23 mouse cellular contexts compared by ENCODE assay signal in genomic region chr2:141913894-141914293, GRCm38 (mm10).
DNase-seq lines count a peak whose midpoint lies in the region; ATAC-seq and TF ChIP-seq lines count a peak whose summit lies in the region.
"Had no signal": no experiment of that assay in that cellular context is flagged by ENCODE, and none has a peak within 500 bp of the region (broad histone marks: within the 10 kb centered on the region; RNA-seq: fewer than 3 reads in every experiment).

No protein-coding gene starts in this region.

- ATAC-seq in hindbrain, embryonic 13.5 days (ENCODE audit: low FRiP score), result peak; percentile 57; the same call in 1 of the 2 replicates
- ATAC-seq in hindbrain, embryonic 12.5 days (ENCODE audit: low FRiP score), result no peak
- ATAC-seq in midbrain, postnatal 0 days (ENCODE audit: low FRiP score), result no peak
- no peak for ATAC-seq in midbrain, embryonic 16.5 days
- peak; percentile 52; the same call in 1 of the 2 replicates for ATAC-seq in hindbrain, embryonic 16.5 days
- ATAC-seq: CD4-positive, CD25-positive, alpha-beta regulatory T cell, adult 4 months; intestine, postnatal 0 days had no signal

- H3K27me3 ChIP-seq in hindbrain, embryonic 13.5 days, result no peaks in the 10 kb centered on the region
- no peaks in the 10 kb centered on the region for H3K27me3 ChIP-seq in hindbrain, embryonic 12.5 days
- H3K27me3 ChIP-seq in midbrain, postnatal 0 days (ENCODE audit: insufficient read depth, low read length), result no peaks in the 10 kb centered on the region
- H3K27me3 ChIP-seq in midbrain, embryonic 16.5 days (ENCODE audit: control insufficient read depth, insufficient read depth, low read depth, low read length), result no peaks in the 10 kb centered on the region
- no peaks in the 10 kb centered on the region for H3K27me3 ChIP-seq in hindbrain, embryonic 16.5 days (replicated peaks; ENCODE audit: control insufficient read depth, insufficient read depth, low read length)
- H3K27me3 ChIP-seq in cerebellum, adult 2 months (ENCODE audit: control insufficient read depth, insufficient read depth, low read length), result no peaks in the 10 kb centered on the region
- H3K27me3 ChIP-seq: embryonic facial prominence, embryonic 13.5 days; heart, embryonic 15.5 days; liver, embryonic 15.5 days had no signal

- no peaks in the 10 kb centered on the region for H3K36me3 ChIP-seq in hindbrain, embryonic 13.5 days
- no peaks in the 10 kb centered on the region for H3K36me3 ChIP-seq in hindbrain, embryonic 12.5 days
- no peaks in the 10 kb centered on the region for H3K36me3 ChIP-seq in midbrain, postnatal 0 days (ENCODE audit: insufficient read depth, low read length)
- H3K36me3 ChIP-seq in midbrain, embryonic 16.5 days (ENCODE audit: control insufficient read depth, insufficient read depth, low read length), result no peaks in the 10 kb centered on the region
- H3K36me3 ChIP-seq in hindbrain, embryonic 16.5 days (ENCODE audit: control insufficient read depth, insufficient read depth, low read length), result no peaks in the 10 kb centered on the region
- H3K36me3 ChIP-seq: embryonic facial prominence, embryonic 13.5 days; heart, embryonic 10.5 days; heart, embryonic 15.5 days; liver, embryonic 15.5 days had no signal

- peaks cover 13% of the 10 kb centered on the region; the same call in 1 of the 2 replicates for H3K4me1 ChIP-seq in hindbrain, embryonic 13.5 days (replicated peaks)
- H3K4me1 ChIP-seq in hindbrain, embryonic 12.5 days, result no peaks in the 10 kb centered on the region
- no peaks in the 10 kb centered on the region for H3K4me1 ChIP-seq in midbrain, postnatal 0 days (ENCODE audit: insufficient read depth, low read length)
- H3K4me1 ChIP-seq in midbrain, embryonic 16.5 days (ENCODE audit: control insufficient read depth, insufficient read depth, low read length), result peaks cover 5% of the 10 kb centered on the region; the same call in 1 of the 2 replicates
- H3K4me1 ChIP-seq in hindbrain, embryonic 16.5 days (ENCODE audit: control insufficient read depth, insufficient read depth, low read depth, low read length), result no peaks in the 10 kb centered on the region
- no peaks in the 10 kb centered on the region for H3K4me1 ChIP-seq in cerebellum, adult 2 months (ENCODE audit: control insufficient read depth, insufficient read depth, low read length)
- H3K4me1 ChIP-seq: heart, embryonic 10.5 days; heart, embryonic 15.5 days; liver, embryonic 15.5 days had no signal

- peak overlapping the region; percentile 52; the same call in 1 of the 2 replicates for H3K27ac ChIP-seq in hindbrain, embryonic 13.5 days
- no peak overlapping the region for H3K27ac ChIP-seq in hindbrain, embryonic 12.5 days
- H3K27ac ChIP-seq in midbrain, postnatal 0 days (ENCODE audit: low read depth, low read length), result no peak overlapping the region
- no peak overlapping the region for H3K27ac ChIP-seq in midbrain, embryonic 16.5 days (ENCODE audit: low read length)
- H3K27ac ChIP-seq in hindbrain, embryonic 16.5 days (ENCODE audit: low read depth, low read length), result no peak overlapping the region
- no peak overlapping the region for H3K27ac ChIP-seq in cerebellum, adult 2 months (ENCODE audit: insufficient read depth, low read length)
- H3K27ac ChIP-seq: embryonic facial prominence, embryonic 13.5 days; heart, embryonic 10.5 days; heart, embryonic 15.5 days; liver, embryonic 15.5 days had no signal

- peak; percentile 2 for DNase-seq in midbrain, postnatal 0 days (ENCODE audit: low spot score)
- no peak for DNase-seq in cerebellum, adult 2 months
- no peak for DNase-seq in left cerebral cortex, postnatal 36 days (ENCODE audit: low spot score in 2 of 2)
- DNase-seq: adrenal gland, postnatal 14 days; cerebellum, adult 11-12 months; gastrocnemius, postnatal 14 days; kidney, adult 9 months; kidney, postnatal 10 days; layer of hippocampus, postnatal 36 days; lung, embryonic 14.5 days; lung, postnatal 14 days; thymus, adult 2 months; thymus, postnatal 4 days had no signal

- intact Hi-C loops in left cerebral cortex, postnatal 36 days (cut with DNase I), result no loop called here

- TF ChIP-seq CTCF in midbrain, postnatal 0 days (IDR thresholded peaks at IDR 0.05), result no peak
- TF ChIP-seq CTCF in cerebellum, adult 2 months (IDR thresholded peaks at IDR 0.05; ENCODE audit: borderline replicate concordance, insufficient read depth, low read depth, low read length), result no peak

- TF ChIP-seq POLR2A in cerebellum, adult 2 months (IDR thresholded peaks at IDR 0.05; ENCODE audit: borderline replicate concordance, insufficient read depth, low read length), result no peak

- no peak overlapping the region for H3K9ac ChIP-seq in hindbrain, embryonic 13.5 days
- no peak overlapping the region for H3K9ac ChIP-seq in hindbrain, embryonic 12.5 days
- no peak overlapping the region for H3K9ac ChIP-seq in midbrain, postnatal 0 days (replicated peaks; ENCODE audit: low read length, poor library complexity, severe bottlenecking)
- H3K9ac ChIP-seq in midbrain, embryonic 16.5 days (ENCODE audit: low read depth, low read length), result no peak overlapping the region
- no peak overlapping the region for H3K9ac ChIP-seq in hindbrain, embryonic 16.5 days (ENCODE audit: low read depth, low read length)
- H3K9ac ChIP-seq: embryonic facial prominence, embryonic 13.5 days; heart, embryonic 15.5 days; liver, embryonic 15.5 days; lung, embryonic 14.5 days had no signal

- 57% methylated on average over 6 of the region's 6 CpGs for WGBS in hindbrain, embryonic 13.5 days
- 76% methylated on average over 6 of the region's 6 CpGs for WGBS in hindbrain, embryonic 12.5 days
- WGBS in midbrain, postnatal 0 days, result 48% methylated on average over 6 of the region's 6 CpGs
- 41% methylated on average over 6 of the region's 6 CpGs for WGBS in midbrain, embryonic 16.5 days
- 50% methylated on average over 6 of the region's 6 CpGs for WGBS in hindbrain, embryonic 16.5 days
- WGBS in cerebellum, adult 2 months, result 71% methylated on average over 6 of the region's 6 CpGs

- H3K4me3 ChIP-seq in hindbrain, embryonic 13.5 days, result no peak overlapping the region
- no peak overlapping the region for H3K4me3 ChIP-seq in hindbrain, embryonic 12.5 days
- H3K4me3 ChIP-seq in midbrain, postnatal 0 days (ENCODE audit: low read depth, low read length), result no peak overlapping the region
- no peak overlapping the region for H3K4me3 ChIP-seq in midbrain, embryonic 16.5 days (ENCODE audit: low read depth, low read length)
- H3K4me3 ChIP-seq in hindbrain, embryonic 16.5 days (ENCODE audit: low read length), result no peak overlapping the region
- no peak overlapping the region for H3K4me3 ChIP-seq in cerebellum, adult 2 months (replicated peaks; ENCODE audit: insufficient read depth, low read depth, low read length)
- H3K4me3 ChIP-seq: embryonic facial prominence, embryonic 13.5 days; heart, embryonic 10.5 days; heart, embryonic 15.5 days; liver, embryonic 15.5 days had no signal

- H3K4me2 ChIP-seq in hindbrain, embryonic 13.5 days, result no peak overlapping the region
- H3K4me2 ChIP-seq in hindbrain, embryonic 12.5 days (replicated peaks), result no peak overlapping the region
- no peak overlapping the region for H3K4me2 ChIP-seq in midbrain, postnatal 0 days (ENCODE audit: low read depth, low read length, poor library complexity, severe bottlenecking)
- no peak overlapping the region for H3K4me2 ChIP-seq in midbrain, embryonic 16.5 days (ENCODE audit: low read length)
- H3K4me2 ChIP-seq in hindbrain, embryonic 16.5 days (ENCODE audit: low read length), result no peak overlapping the region
- H3K4me2 ChIP-seq: embryonic facial prominence, embryonic 13.5 days; heart, embryonic 15.5 days; liver, embryonic 15.5 days; lung, embryonic 14.5 days had no signal

- no peaks in the 10 kb centered on the region for H3K9me3 ChIP-seq in hindbrain, embryonic 13.5 days
- H3K9me3 ChIP-seq in hindbrain, embryonic 12.5 days (replicated peaks), result no peaks in the 10 kb centered on the region
- no peaks in the 10 kb centered on the region for H3K9me3 ChIP-seq in midbrain, postnatal 0 days (ENCODE audit: low read length)
- no peaks in the 10 kb centered on the region for H3K9me3 ChIP-seq in midbrain, embryonic 16.5 days (replicated peaks; ENCODE audit: control insufficient read depth, low read length, poor library complexity, severe bottlenecking)
- no peaks in the 10 kb centered on the region for H3K9me3 ChIP-seq in hindbrain, embryonic 16.5 days (ENCODE audit: control insufficient read depth, low read length)
- H3K9me3 ChIP-seq: embryonic facial prominence, embryonic 13.5 days; heart, embryonic 10.5 days; heart, embryonic 15.5 days; liver, embryonic 15.5 days had no signal

Comparison
In these comparisons a context has a peak if more than half of its experiments do, and no peak if none do; other contexts are left out.
1. ATAC-seq: peak in hindbrain, embryonic 13.5 days (single experiment) and hindbrain, embryonic 16.5 days (single experiment); none in hindbrain, embryonic 12.5 days (single experiment), midbrain, postnatal 0 days (single experiment) and midbrain, embryonic 16.5 days (single experiment).